Mouse (Mus musculus) small intestine, adult 2 months (tissue): ENCODE data around the gene Rhno1.

Source experiments
- CTCF ChIP-seq: fragments of 200-500 bp; IDR thresholded peaks from 2 replicates; pipeline ENCODE4 v1.5.1; 2012; ENCODE audit warnings: low read depth, mild to moderate bottlenecking, control low read depth, inconsistent platforms, low read length, moderate library complexity, mixed read lengths; ENCODE audit not compliant: insufficient replicate concordance, insufficient read length; ENCODE audit errors: extremely low read depth
- POLR2A ChIP-seq: fragments of 200-500 bp; IDR thresholded peaks from 2 replicates; pipeline ENCODE4 v1.6.1; 2012; ENCODE audit warnings: low read depth, mild to moderate bottlenecking, control low read depth, inconsistent platforms, low read length, moderate library complexity

- TF ChIP-seq CTCF = no peak
- TF ChIP-seq POLR2A = no peak
These were observed 13.8 kb upstream of the Rhno1 start for GRCm38 (mm10) chr6:128376371-128377085.
